Mouse (Mus musculus) limb, embryonic 14.5 days (tissue): ENCODE results near the gene Ugt1a7c. TPM values are rescaled to one million over a fixed set of nuclear protein-coding genes. Genes with fewer than 3 reads are reported as not detected.

ENCODE experiments used
- ATAC-seq: fragments of 200-750 bp; cut with Nextera tagmentation; 2 replicates; pipeline ENCODE4 v1.8.0; 2017; ENCODE audit warnings: low read depth, moderate number of reproducible peaks, moderate TSS enrichment; ENCODE audit not compliant: low FRiP score
- DNase-seq: peaks from one replicate; pipeline ENCODE4 v3.0.0-alpha.2; 2015; ENCODE audit warnings: low spot score
- H3K27ac ChIP-seq: fragments of 300-500 bp; sonication (generic); replicated peaks from 2 replicates; pipeline ENCODE4 v1.5.1; 2014; ENCODE audit warnings: low read depth, mild to moderate bottlenecking, low read length, moderate library complexity, mixed read lengths
- H3K27me3 ChIP-seq: fragments of 300-500 bp; sonication (generic); 2 replicates; pipeline ENCODE4 v1.6.1; 2014; ENCODE audit warnings: low read length, mixed read lengths; ENCODE audit not compliant: control insufficient read depth, insufficient read depth
- H3K36me3 ChIP-seq: fragments of 300-500 bp; sonication (generic); 2 replicates; pipeline ENCODE4 v1.6.1; 2014; ENCODE audit warnings: mild to moderate bottlenecking, low read length, moderate library complexity, mixed read lengths; ENCODE audit not compliant: control insufficient read depth, insufficient read depth
- H3K4me1 ChIP-seq: fragments of 300-500 bp; sonication (generic); 2 replicates; pipeline ENCODE4 v1.6.1; 2014; ENCODE audit warnings: antibody characterized with exemption, low read length, mixed read lengths; ENCODE audit not compliant: control insufficient read depth, insufficient read depth
- H3K4me2 ChIP-seq: fragments of 300-500 bp; sonication (generic); replicated peaks from 2 replicates; pipeline ENCODE4 v1.6.1; 2014; ENCODE audit warnings: low read depth, mild to moderate bottlenecking, low read length, moderate library complexity; ENCODE audit not compliant: severe bottlenecking
- H3K4me3 ChIP-seq: fragments of 300-500 bp; sonication (generic); replicated peaks from 2 replicates; pipeline ENCODE4 v1.5.1; 2014; ENCODE audit warnings: low read length
- H3K9ac ChIP-seq: fragments of 300-500 bp; sonication (generic); 2 replicates; pipeline ENCODE4 v1.6.1; 2014; ENCODE audit warnings: mild to moderate bottlenecking, low read depth, low read length, moderate library complexity; ENCODE audit not compliant: severe bottlenecking
- H3K9me3 ChIP-seq: fragments of 300-500 bp; sonication (generic); 2 replicates; pipeline ENCODE4 v1.6.1; 2016; ENCODE audit warnings: low read length; ENCODE audit not compliant: control insufficient read depth
- POLR2A ChIP-seq: fragments of 200-500 bp; IDR thresholded peaks from 2 replicates; pipeline ENCODE4 v1.8.0; 2012; ENCODE audit warnings: inconsistent platforms, mild to moderate bottlenecking, moderate library complexity, borderline replicate concordance; ENCODE audit not compliant: insufficient read depth, insufficient read length; ENCODE audit errors: extremely low read depth
- WGBS: fragments of 180-500 bp; shearing (Covaris S2); extraction: QIAGEN DNeasy Blood & Tissue Kit; methylation state at CpG from one replicate; pipeline ENCODE4 v1.1.7; 2014; 5-methylcytosine and 5-hydroxymethylcytosine counted together
- polyA plus RNA-seq, 2 experiments: library from polyadenylated mRNA; depleted of rRNA in 1 of 2; stranded (reverse) in 1 of 2; unstranded in 1 of 2; fragments of >200 nt; fragmentation: Nextera tagmentation in 1 of 2; extraction: Ambion mirVana in 1 of 2; gene quantifications; 2 replicates each; pipeline versions ENCODE4 v1.2.1 to v1.2.3; 2012 to 2014

The Ugt1a7c gene
- polyA plus RNA-seq, 2 experiments: 2.2 to 2.6 TPM

DNA sequence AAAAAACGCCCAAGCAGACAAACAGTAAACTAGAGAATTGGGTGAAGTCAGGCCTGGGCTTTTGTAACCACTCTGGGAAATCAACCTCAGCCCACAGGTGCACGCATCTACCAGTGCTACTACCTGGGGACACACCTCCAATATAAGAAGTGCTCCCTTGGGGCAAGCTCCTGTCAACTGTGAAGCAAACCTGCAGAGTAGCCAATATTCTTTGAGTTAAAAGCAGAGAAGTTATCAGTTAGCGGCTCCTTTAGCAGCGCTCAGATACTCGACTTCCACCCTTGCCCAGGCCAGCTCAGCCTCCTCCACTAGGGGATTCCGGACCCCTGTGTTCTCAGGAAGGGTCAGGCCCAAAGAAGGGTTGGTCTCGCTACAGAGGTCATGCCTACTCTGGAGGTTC is 166.8 kb downstream of the Ugt1a7c start:
- peaks cover 72% of the 10 kb centered on the region for H3K36me3 ChIP-seq
- no peak overlapping the region for H3K4me3 ChIP-seq
- TF ChIP-seq POLR2A: no peak
- H3K4me2 ChIP-seq: no peak overlapping the region
- ATAC-seq: no peak
- 84% methylated on average over 7 of the region's 7 CpGs for WGBS
- no peak overlapping the region for H3K27ac ChIP-seq
- no peaks in the 10 kb centered on the region for H3K4me1 ChIP-seq
- no peaks in the 10 kb centered on the region for H3K27me3 ChIP-seq
- no peak overlapping the region for H3K9ac ChIP-seq
- DNase-seq: peak; percentile 63
- peaks cover 14% of the 10 kb centered on the region; the same call in 1 of the 2 replicates for H3K9me3 ChIP-seq

DNA sequence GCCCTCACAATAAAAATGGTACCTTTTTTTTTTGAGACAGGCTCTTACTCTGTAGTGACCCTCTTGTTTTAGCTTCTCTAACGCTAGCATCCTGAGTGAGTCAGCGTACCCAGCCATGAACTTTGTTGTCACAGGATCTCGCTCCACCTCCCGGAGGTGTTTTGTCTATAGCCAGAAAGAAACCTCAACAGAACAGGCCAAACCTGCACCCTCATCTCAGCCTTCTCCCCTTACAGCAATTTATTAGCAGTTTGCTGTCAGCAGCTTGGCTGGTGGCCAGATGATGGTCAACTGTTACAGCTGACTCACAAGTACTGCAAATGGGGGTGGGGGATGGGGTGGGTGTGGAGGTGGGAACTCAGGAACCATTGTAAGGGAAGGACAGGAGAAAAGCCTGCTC is 167.4 kb downstream of the Ugt1a7c start:
- no peak overlapping the region for H3K9ac ChIP-seq
- H3K27ac ChIP-seq: no peak overlapping the region
- peak; percentile 95 for DNase-seq
- H3K4me1 ChIP-seq: no peaks in the 10 kb centered on the region
- 79% methylated on average over 4 of the region's 4 CpGs for WGBS
- H3K36me3 ChIP-seq: peaks cover 77% of the 10 kb centered on the region
- H3K4me3 ChIP-seq: no peak overlapping the region
- TF ChIP-seq POLR2A: no peak
- H3K27me3 ChIP-seq: no peaks in the 10 kb centered on the region
- ATAC-seq: peak; percentile 7; the same call in 1 of the 2 replicates
- H3K9me3 ChIP-seq: peaks cover 9% of the 10 kb centered on the region; the same call in 1 of the 2 replicates
- no peak overlapping the region for H3K4me2 ChIP-seq

DNA sequence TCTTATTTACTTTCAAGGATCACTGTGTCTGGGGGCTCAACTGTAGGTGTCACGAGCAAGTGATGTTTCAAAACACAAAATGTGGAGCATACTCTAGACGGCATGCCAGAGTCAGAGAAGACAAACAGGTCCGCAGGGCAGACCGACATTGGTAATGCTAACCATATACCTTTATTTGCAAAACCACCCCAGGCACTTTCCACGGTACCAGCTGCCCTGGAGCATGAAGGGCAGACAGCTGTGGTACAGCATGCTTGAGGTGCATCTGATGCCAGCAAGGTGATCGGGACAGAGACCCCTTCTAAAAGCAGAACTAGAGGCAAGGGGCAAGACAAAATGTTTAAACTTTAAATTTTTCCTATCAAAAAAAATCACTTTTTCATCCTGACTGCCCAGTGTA is 168.1 kb downstream of the Ugt1a7c start:
- ATAC-seq: no peak
- DNase-seq: no peak

DNA sequence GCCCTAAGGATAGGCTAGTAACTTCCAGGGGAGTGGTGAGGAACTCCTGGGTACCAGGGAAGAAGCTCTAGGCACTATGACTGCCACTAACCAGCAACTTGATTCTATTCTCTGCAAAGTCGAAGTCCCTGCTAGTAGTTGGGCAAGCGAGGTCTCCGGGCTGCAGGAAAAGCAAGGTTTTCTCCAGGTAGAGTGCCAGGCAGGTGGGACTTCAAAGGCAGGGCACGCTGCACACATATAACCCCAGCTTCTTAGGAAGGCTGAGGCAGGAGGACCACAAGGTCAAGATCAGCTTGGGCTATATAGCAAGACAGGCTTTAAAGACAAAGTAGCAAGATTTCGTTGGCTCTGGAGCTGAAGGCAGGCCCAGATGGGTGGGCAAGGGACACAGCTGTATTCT is 168.9 kb downstream of the Ugt1a7c start:
- peaks cover 93% of the 10 kb centered on the region for H3K36me3 ChIP-seq
- no peaks in the 10 kb centered on the region for H3K4me1 ChIP-seq
- no peak overlapping the region for H3K27ac ChIP-seq
- H3K4me2 ChIP-seq: no peak overlapping the region
- DNase-seq (no peak), ATAC-seq (no peak)
- 91% methylated on average over 5 of the region's 5 CpGs for WGBS
- H3K9me3 ChIP-seq: no peaks in the 10 kb centered on the region
- H3K27me3 ChIP-seq: no peaks in the 10 kb centered on the region
- H3K4me3 ChIP-seq: no peak overlapping the region
- no peak for TF ChIP-seq POLR2A
- no peak overlapping the region for H3K9ac ChIP-seq

More for the DNA sequence above, 168.1 kb downstream of the Ugt1a7c start:
- 0 out of 2 replicates have a peak, but pooled peaks cover 2% of the 10 kb centered on the region for H3K9me3 ChIP-seq
- H3K36me3 ChIP-seq: peaks cover 84% of the 10 kb centered on the region
- TF ChIP-seq POLR2A: no peak
- WGBS: 73% methylated on average over 6 of the region's 6 CpGs
- no peaks in the 10 kb centered on the region for H3K4me1 ChIP-seq
- no peak overlapping the region for H3K27ac ChIP-seq
- no peak overlapping the region for H3K9ac ChIP-seq
- H3K27me3 ChIP-seq: no peaks in the 10 kb centered on the region
- no peak overlapping the region for H3K4me2 ChIP-seq
- no peak overlapping the region for H3K4me3 ChIP-seq

GRCm38 (mm10) chr1:88264237-88264868 is 169.5 kb downstream of the Ugt1a7c start:
- H3K27ac ChIP-seq: no peak overlapping the region
- WGBS: 88% methylated on average over 7 of the region's 7 CpGs
- ATAC-seq (no peak), DNase-seq (no peak)
- H3K4me2 ChIP-seq: no peak overlapping the region
- no peaks in the 10 kb centered on the region for H3K4me1 ChIP-seq
- H3K27me3 ChIP-seq: no peaks in the 10 kb centered on the region
- H3K9ac ChIP-seq: no peak overlapping the region
- H3K4me3 ChIP-seq: no peak overlapping the region
- TF ChIP-seq POLR2A: no peak
- H3K9me3 ChIP-seq: no peaks in the 10 kb centered on the region
- H3K36me3 ChIP-seq: peaks cover 98% of the 10 kb centered on the region
